Mouse (Mus musculus) G1E (cell line): ENCODE data around the gene Stpg3.

Experiments used
- CTCF ChIP-seq: IDR thresholded peaks from 2 replicates; pipeline ENCODE4 v1.5.1; 2012; ENCODE audit warnings: low read depth, low read length, inconsistent platforms, mixed read lengths
- GATA1 ChIP-seq: IDR thresholded peaks from 2 replicates; pipeline ENCODE4 v1.6.1; 2012; ENCODE audit warnings: borderline replicate concordance, low read length, inconsistent platforms, mixed read lengths

- TF ChIP-seq CTCF, result no peak
- TF ChIP-seq GATA1, result no peak
These were observed 23.1 kb upstream of the Stpg3 start for GRCm38 (mm10) chr2:25237522-25237921.
